Mouse (Mus musculus): ENCODE measurements at regions not wholly inside any gene's neighbourhood (a gene's known extent, or its start where the extent isn't known, plus 50 kb on each side); places are given as distances from the start of the nearest gene placed in this dataset.

- no peak overlapping the region for H3K9ac ChIP-seq (ENCODE audit: low read depth, low read length)
- H3K4me3 ChIP-seq: no peak overlapping the region
- 73% methylated on average over 2 of the region's 2 CpGs for WGBS
- no peaks in the 10 kb centered on the region for H3K27me3 ChIP-seq (ENCODE audit: control insufficient read depth, insufficient read depth, low read length)
- intact Hi-C loops (cut with DNase I): no loop called here
- H3K79me2 ChIP-seq (replicated peaks; ENCODE audit: control insufficient read depth, insufficient read depth, low read length): no peaks in the 10 kb centered on the region
- peaks cover 3% of the 10 kb centered on the region; the same call in 1 of the 2 replicates for H3K4me1 ChIP-seq (ENCODE audit: control insufficient read depth, insufficient read depth, low read length)
- no peak for DNase-seq
- no peak overlapping the region for H3K27ac ChIP-seq
- TF ChIP-seq POLR2A (IDR thresholded peaks at IDR 0.05; ENCODE audit: insufficient read depth, low read depth, low read length) (no peak), EP300 (IDR thresholded peaks at IDR 0.05; ENCODE audit: insufficient read depth, low read depth, low read length) (no peak), CTCF (IDR thresholded peaks at IDR 0.05) (no peak)
- H3K36me3 ChIP-seq (ENCODE audit: control insufficient read depth, insufficient read depth, low read length): no peaks in the 10 kb centered on the region
Observed at GRCm38 (mm10) chr2:51464356-51464755, 163.0 kb upstream of the Tas2r134 start.

GRCm38 (mm10) chr2:51460896-51461295, 166.4 kb upstream of the Tas2r134 start:
- H3K27ac ChIP-seq: no peak overlapping the region
- no peak for DNase-seq
- intact Hi-C loops (cut with DNase I): no loop called here
- no peak overlapping the region for H3K9ac ChIP-seq (ENCODE audit: low read depth, low read length)
- H3K36me3 ChIP-seq (ENCODE audit: control insufficient read depth, insufficient read depth, low read length): no peaks in the 10 kb centered on the region
- H3K4me3 ChIP-seq: no peak overlapping the region
- TF ChIP-seq EP300 (IDR thresholded peaks at IDR 0.05; ENCODE audit: insufficient read depth, low read depth, low read length) (no peak), CTCF (IDR thresholded peaks at IDR 0.05) (no peak), POLR2A (IDR thresholded peaks at IDR 0.05; ENCODE audit: insufficient read depth, low read depth, low read length) (no peak)
- H3K4me1 ChIP-seq (ENCODE audit: control insufficient read depth, insufficient read depth, low read length): no peaks in the 10 kb centered on the region
- H3K27me3 ChIP-seq (ENCODE audit: control insufficient read depth, insufficient read depth, low read length): no peaks in the 10 kb centered on the region
- no peaks in the 10 kb centered on the region for H3K79me2 ChIP-seq (replicated peaks; ENCODE audit: control insufficient read depth, insufficient read depth, low read length)
- WGBS: 77% methylated on average over 2 of the region's 2 CpGs

GRCm38 (mm10) chr2:51459486-51459885, 167.8 kb upstream of the Tas2r134 start:
- Histone ChIP-seq H3K27me3 (ENCODE audit: control insufficient read depth, insufficient read depth, low read length) (no peaks in the 10 kb centered on the region), H3K4me1 (ENCODE audit: control insufficient read depth, insufficient read depth, low read length) (no peaks in the 10 kb centered on the region), H3K36me3 (ENCODE audit: control insufficient read depth, insufficient read depth, low read length) (no peaks in the 10 kb centered on the region), H3K27ac (no peak overlapping the region), H3K4me3 (no peak overlapping the region), H3K9ac (ENCODE audit: low read depth, low read length) (no peak overlapping the region), H3K79me2 (replicated peaks; ENCODE audit: control insufficient read depth, insufficient read depth, low read length) (no peaks in the 10 kb centered on the region)
- TF ChIP-seq POLR2A (IDR thresholded peaks at IDR 0.05; ENCODE audit: insufficient read depth, low read depth, low read length) (no peak), CTCF (IDR thresholded peaks at IDR 0.05) (no peak), EP300 (IDR thresholded peaks at IDR 0.05; ENCODE audit: insufficient read depth, low read depth, low read length) (no peak)
- intact Hi-C loops (cut with DNase I): no loop called here
- WGBS: 90% methylated on average over 2 of the region's 2 CpGs
- DNase-seq: no peak

- H3K27ac ChIP-seq: no peak overlapping the region
- 72% methylated on average over 2 of the region's 2 CpGs for WGBS
- no peak overlapping the region for H3K9ac ChIP-seq (ENCODE audit: low read depth, low read length)
- DNase-seq: no peak
- H3K4me1 ChIP-seq (ENCODE audit: control insufficient read depth, insufficient read depth, low read length): no peaks in the 10 kb centered on the region
- no peaks in the 10 kb centered on the region for H3K79me2 ChIP-seq (replicated peaks; ENCODE audit: control insufficient read depth, insufficient read depth, low read length)
- H3K4me3 ChIP-seq: no peak overlapping the region
- H3K36me3 ChIP-seq (ENCODE audit: control insufficient read depth, insufficient read depth, low read length): no peaks in the 10 kb centered on the region
- intact Hi-C loops (cut with DNase I): no loop called here
- no peaks in the 10 kb centered on the region for H3K27me3 ChIP-seq (ENCODE audit: control insufficient read depth, insufficient read depth, low read length)
- TF ChIP-seq POLR2A (IDR thresholded peaks at IDR 0.05; ENCODE audit: insufficient read depth, low read depth, low read length): no peak
- no peak for TF ChIP-seq EP300 (IDR thresholded peaks at IDR 0.05; ENCODE audit: insufficient read depth, low read depth, low read length)
Observed at GRCm38 (mm10) chr2:51457717-51458116, 169.6 kb upstream of the Tas2r134 start.

- no peaks in the 10 kb centered on the region for H3K27me3 ChIP-seq (ENCODE audit: control insufficient read depth, insufficient read depth, low read length)
- no peak overlapping the region for H3K4me3 ChIP-seq
- H3K9ac ChIP-seq (ENCODE audit: low read depth, low read length): no peak overlapping the region
- H3K27ac ChIP-seq: no peak overlapping the region
- H3K4me1 ChIP-seq (ENCODE audit: control insufficient read depth, insufficient read depth, low read length): no peaks in the 10 kb centered on the region
- 78% methylated on average over 7 of the region's 7 CpGs for WGBS
- no peak for TF ChIP-seq POLR2A (IDR thresholded peaks at IDR 0.05; ENCODE audit: insufficient read depth, low read depth, low read length)
- no peak for TF ChIP-seq CTCF (IDR thresholded peaks at IDR 0.05)
- no peak for TF ChIP-seq EP300 (IDR thresholded peaks at IDR 0.05; ENCODE audit: insufficient read depth, low read depth, low read length)
- H3K79me2 ChIP-seq (replicated peaks; ENCODE audit: control insufficient read depth, insufficient read depth, low read length): no peaks in the 10 kb centered on the region
- intact Hi-C loops (cut with DNase I): no loop called here
- H3K36me3 ChIP-seq (ENCODE audit: control insufficient read depth, insufficient read depth, low read length): no peaks in the 10 kb centered on the region
- no peak for DNase-seq
Observed at GRCm38 (mm10) chr2:51452816-51453215, 174.5 kb upstream of the Tas2r134 start.

- H3K79me2 ChIP-seq (replicated peaks; ENCODE audit: control insufficient read depth, insufficient read depth, low read length): no peaks in the 10 kb centered on the region
- H3K27me3 ChIP-seq (ENCODE audit: control insufficient read depth, insufficient read depth, low read length): no peaks in the 10 kb centered on the region
- no peaks in the 10 kb centered on the region for H3K4me1 ChIP-seq (ENCODE audit: control insufficient read depth, insufficient read depth, low read length)
- H3K27ac ChIP-seq: no peak overlapping the region
- DNase-seq: no peak
- H3K9ac ChIP-seq (ENCODE audit: low read depth, low read length): no peak overlapping the region
- no peaks in the 10 kb centered on the region for H3K36me3 ChIP-seq (ENCODE audit: control insufficient read depth, insufficient read depth, low read length)
- H3K4me3 ChIP-seq: no peak overlapping the region
- intact Hi-C loops (cut with DNase I): no loop called here
- WGBS: 90% methylated on average over 3 of the region's 3 CpGs
- TF ChIP-seq EP300 (IDR thresholded peaks at IDR 0.05; ENCODE audit: insufficient read depth, low read depth, low read length): no peak
- TF ChIP-seq CTCF (IDR thresholded peaks at IDR 0.05): no peak
- TF ChIP-seq POLR2A (IDR thresholded peaks at IDR 0.05; ENCODE audit: insufficient read depth, low read depth, low read length): no peak
Observed at GRCm38 (mm10) chr2:51448121-51448520, 179.2 kb upstream of the Tas2r134 start.

Data from heart, adult 2 months (tissue).